Mouse (Mus musculus): ENCODE data around the gene Olfr485.
"Not testable (repeated sequence)": the region's sequence is repeated elsewhere in the genome, so short reads cannot be mapped to it uniquely, and the experiment has no call there.

Gene Olfr485

GRCm38 (mm10) chr7:108159771-108160170 lies at the start of gene Olfr485:
Gene Olfr485 (minus strand): TSS chr7:108159871.
- DNase-seq: no peak

GRCm38 (mm10) chr7:108196938-108197337 lies 37.3 kb upstream of the Olfr485 start:
- no peak for DNase-seq

- DNase-seq: not testable (repeated sequence)
Measured at GRCm38 (mm10) chr7:108196337-108196736, 36.7 kb upstream of the Olfr485 start.

- DNase-seq: not testable (repeated sequence)
Measured at GRCm38 (mm10) chr7:108192714-108193113, 33.0 kb upstream of the Olfr485 start.

GRCm38 (mm10) chr7:108191196-108191595 lies 31.5 kb upstream of the Olfr485 start:
- not testable (repeated sequence) for DNase-seq

- DNase-seq: not testable (repeated sequence)
Measured at GRCm38 (mm10) chr7:108185237-108185636, 25.6 kb upstream of the Olfr485 start.

- not testable (repeated sequence) for DNase-seq
Measured at GRCm38 (mm10) chr7:108184401-108184800, 24.7 kb upstream of the Olfr485 start.

- not testable (repeated sequence) for DNase-seq
Measured at GRCm38 (mm10) chr7:108172642-108173041, 13.0 kb upstream of the Olfr485 start, which contains the start of gene Olfr486. Gene Olfr486 (minus strand): TSS chr7:108172742.

GRCm38 (mm10) chr7:108127349-108127748 lies 32.3 kb downstream of the Olfr485 start, which contains the start of gene Olfr484:
Gene Olfr484 (minus strand): TSS chr7:108127449.
- DNase-seq: no peak

- no peak for DNase-seq
Measured at GRCm38 (mm10) chr7:108121416-108121815, 38.3 kb downstream of the Olfr485 start.

GRCm38 (mm10) chr7:108120681-108121080 lies 39.0 kb downstream of the Olfr485 start:
- no peak for DNase-seq
